Mouse (Mus musculus): ENCODE data around the gene Msh5.

The Msh5 gene

DNA sequence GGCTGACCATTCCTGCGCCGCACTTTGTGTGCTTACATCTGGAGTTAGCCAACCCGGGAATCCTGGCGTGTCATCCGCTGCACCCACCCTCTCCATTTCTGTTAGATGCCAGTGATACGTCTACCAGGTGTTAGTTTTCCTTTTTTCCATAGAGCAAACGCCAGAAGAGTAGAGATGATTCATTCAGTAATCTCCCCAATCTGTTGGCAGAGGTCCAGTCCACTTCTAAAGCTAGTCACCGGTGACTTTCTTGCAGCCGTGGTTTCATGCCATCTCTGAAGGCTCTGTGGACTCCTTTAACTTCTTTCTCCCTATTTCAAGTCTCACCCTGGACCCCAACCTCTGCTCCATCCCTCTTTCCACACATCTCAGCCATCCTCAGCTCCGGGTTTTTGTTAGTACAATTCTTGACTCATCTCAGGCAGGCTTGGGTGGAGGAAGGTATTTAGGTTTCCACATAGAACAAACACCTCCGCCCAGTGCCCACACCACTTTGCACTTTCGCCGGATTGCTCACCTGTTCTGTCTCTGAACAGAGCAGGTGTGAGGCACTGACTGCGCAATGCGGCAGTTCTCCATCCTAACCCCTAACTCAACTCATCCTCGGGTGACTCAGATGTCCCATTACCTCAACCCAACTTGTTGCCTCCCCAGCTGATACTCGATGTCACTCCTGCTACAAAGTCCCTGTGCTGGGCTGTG, 21.8 kb upstream of the Msh5 start:
- DNase-seq = no peak

DNA sequence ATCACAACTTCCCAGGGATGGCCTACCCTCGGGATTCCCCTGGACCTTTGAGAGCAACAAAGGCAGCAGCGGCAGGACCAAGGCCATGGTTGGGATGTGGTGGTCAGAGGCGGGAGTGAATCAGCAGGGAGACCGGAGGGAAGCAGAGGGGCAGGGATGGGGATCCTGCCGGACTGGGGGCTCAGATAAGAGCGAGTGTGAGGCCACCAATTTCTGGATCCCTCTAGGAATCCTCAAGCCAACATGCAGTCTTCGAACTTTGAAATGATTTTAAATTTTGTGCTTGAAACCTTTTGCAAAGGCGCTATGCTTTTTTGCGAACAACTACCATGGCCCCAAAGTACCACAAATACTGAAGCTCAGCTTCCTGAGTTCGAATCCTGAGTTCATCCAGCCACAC, 19.5 kb upstream of the Msh5 start, which contains the start of gene Mpig6b:
TSS of gene Mpig6b (minus strand) at position 101 of the 400 bp plus-strand sequence.
- no peak for DNase-seq

GRCm38 (mm10) chr17:35064951-35065947, 18.7 kb upstream of the Msh5 start, which contains the start of gene Ly6g6c:
Gene Ly6g6c, plus strand, starts transcription at chr17:35065388.
- DNase-seq = peak; percentile 77 to 87

DNA sequence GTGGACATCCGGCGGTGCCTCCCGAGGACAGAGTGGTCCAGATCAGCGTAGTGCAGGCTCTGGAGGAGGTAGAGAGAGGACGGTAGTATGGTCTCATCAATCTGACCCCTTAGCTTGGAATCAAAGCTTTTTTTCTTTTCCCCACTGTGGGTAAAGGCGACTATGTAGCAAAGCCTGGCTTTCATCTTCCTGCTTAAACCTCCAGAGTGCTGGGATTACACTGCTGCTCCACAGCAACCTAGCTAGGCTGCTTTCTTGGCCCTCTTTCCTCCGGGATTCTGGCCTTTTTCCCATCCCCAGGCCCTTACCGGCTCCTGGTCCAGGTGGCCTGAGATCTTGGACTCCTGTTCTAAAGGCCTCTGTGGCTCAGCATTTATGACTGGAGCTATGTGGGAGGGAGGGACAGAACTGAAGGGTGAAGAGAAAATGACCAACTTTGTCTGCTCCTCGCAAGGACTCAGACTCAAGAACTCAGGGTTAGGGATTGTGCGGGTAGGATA, 17.9 kb upstream of the Msh5 start:
- DNase-seq = peak in 1 of 2 experiments; percentile 38

GRCm38 (mm10) chr17:35063466-35063865, 16.9 kb upstream of the Msh5 start:
- no peak for DNase-seq

GRCm38 (mm10) chr17:35061299-35061698, 14.8 kb upstream of the Msh5 start:
- DNase-seq = no peak

DNA sequence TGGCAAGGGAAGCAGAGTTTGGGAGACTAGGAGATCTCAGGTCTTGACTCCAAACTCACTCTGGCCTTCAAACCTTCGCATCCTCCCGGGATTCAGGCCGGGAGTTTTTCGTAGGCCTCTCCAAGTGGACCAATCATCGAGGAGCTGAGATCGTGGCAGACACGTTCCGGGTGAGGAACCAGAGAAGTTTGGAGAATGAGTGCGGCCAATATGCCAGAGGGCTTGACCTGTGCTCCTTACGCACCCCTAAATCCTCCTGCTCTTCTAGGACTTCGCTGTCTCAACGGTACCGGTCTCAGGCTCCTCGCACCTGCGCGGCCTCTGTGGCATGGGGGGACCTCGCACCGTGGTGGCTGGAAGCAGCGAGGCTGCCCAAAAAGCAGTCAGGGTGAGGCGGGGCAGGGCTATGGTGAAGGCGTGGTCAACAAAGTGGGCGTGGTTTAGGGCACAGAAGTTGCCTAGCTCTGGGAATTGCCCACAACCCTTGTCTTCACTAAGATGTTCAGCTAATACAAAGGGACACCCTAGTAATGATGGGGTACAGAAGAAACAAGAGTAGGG, 14.3 kb upstream of the Msh5 start:
- DNase-seq = peak; percentile 64 to 74

DNA sequence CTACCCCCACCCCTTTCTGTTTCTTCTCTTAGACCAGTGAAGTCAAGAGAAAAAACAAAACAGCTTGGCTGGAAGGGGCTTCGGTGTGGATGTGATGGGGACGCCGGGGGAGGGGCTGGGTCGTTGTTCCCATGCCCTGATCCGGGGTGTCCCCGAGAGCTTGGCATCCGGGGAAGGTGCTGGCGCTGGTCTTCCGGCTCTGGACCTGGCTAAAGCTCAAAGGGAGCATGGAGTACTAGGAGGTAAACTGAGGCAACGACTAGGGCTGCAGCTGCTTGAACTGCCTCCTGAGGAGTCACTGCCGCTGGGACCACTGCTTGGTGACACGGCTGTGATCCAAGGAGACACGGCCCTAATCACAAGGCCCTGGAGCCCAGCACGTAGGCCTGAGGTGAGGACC, 13.5 kb upstream of the Msh5 start:
- peak in 1 of 2 experiments; percentile 17 for DNase-seq

DNA sequence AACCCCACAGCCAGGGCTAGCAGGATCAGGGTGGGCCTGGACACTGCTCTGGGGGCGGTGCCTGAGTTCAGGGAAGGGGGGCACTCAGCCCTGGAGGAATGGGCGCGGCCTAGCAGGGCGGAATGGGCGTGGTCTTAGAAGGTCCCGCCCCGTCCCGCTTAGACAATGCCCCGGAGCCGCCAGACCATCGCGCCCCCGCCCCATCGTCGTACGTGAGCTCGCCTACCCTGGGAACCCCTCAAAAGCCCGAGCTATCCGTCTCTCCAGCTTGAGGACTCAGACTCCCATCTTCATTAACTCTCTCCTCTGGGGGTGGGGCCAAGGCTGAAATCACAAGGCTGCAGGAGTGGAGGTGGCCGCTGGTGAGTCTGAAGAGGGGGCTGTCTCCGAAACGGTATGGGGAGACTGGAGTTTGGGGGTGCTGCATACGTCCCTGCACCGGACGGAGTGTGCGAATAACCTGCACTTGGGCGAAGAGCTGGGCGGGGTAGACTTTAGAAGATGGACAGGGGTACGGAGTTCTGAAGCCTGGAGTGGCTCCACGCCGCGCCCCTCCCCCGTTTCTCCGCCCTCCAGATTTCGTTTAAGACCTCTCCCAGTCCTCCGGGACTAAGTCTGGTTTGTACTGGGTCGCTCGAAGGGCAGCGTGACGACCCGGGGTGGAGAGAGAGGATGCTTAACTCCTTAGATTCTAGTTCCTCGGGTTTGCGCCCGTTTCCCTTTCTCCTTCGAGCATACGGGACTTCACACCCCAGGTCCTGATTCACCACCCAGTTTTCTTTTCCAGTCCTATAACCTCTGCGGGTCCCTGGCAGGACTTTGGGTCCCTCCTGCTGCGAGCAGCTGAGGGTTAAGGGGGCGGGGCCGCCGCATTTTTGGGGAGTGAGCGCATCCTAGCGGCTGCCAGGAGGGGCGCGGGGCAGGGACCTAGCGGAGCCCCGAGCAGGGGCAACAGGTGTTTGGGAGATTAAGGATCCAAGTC, 12.7 kb upstream of the Msh5 start, which contains the start of gene Ddah2:
TSS of gene Ddah2 (plus strand) at position 125 of the 982 bp plus-strand sequence.
- peak; percentile 97 to 98 for DNase-seq

GRCm38 (mm10) chr17:35058316-35058715, 11.8 kb upstream of the Msh5 start:
- DNase-seq = no peak

- no peak for DNase-seq
These were observed 10.5 kb upstream of the Msh5 start for GRCm38 (mm10) chr17:35057090-35057489.

DNA sequence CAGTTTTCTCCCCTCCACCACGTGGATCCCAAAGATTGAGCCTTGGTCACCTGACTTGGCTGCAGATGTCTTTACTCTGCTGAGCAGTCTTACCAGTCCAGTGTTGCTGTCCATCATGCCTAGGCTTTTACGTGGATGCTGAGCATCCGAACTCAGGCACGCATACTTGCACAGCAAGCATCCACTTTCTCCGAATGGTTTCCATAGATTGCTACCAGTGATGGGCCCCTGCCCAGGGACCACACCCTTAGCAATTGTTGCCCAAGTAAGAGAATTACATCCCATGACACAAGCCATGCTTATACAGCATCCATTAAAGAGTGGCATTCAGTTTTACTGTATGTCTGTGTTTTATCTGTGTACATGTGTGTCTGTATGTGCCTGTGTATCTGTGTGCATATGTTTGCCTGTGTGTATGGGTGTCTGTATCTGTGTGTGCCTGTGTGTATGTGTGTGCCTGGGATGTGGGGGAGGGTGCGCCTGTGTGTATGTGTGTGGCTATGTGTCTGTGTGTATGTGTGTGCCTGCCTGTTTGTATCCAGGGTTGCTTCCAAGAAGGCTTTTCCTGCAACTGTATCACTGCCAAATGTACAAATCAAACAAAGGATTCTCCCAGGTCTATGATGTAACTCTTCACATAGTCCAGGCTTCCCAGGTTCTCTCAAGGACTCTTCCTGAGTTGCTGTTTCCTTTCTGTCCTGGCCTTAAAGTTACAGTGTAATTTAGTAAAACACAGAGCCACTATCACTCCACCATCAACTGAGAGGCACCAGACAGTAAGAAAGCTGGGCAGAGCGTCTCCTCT, 9.3 kb upstream of the Msh5 start:
- DNase-seq = no peak

DNA sequence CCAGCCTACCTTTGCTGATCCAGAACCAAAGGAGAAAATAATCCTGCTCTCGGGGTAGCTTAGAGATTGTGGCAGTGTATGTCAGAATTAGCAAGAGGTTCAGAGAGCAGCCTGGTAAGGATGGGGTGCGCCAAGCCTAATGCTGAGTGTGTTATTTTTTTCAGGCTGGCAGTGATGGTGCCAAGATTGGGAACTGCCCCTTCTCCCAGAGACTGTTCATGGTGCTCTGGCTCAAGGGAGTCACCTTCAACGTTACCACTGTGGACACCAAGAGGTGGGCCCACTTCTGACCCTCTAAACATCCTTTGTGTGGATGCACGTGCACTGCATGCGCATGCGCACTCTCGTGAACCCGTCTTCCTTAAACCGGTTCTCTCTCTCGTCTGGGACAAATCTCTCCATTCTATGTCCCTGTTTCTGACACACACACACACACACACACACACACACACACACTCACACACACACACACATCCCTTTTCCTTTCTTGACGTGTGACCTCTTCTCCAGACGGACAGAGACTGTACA, 5.8 kb upstream of the Msh5 start:
- no peak for DNase-seq

- peak; percentile 78 to 87 for DNase-seq
These were observed 4.9 kb upstream of the Msh5 start for GRCm38 (mm10) chr17:35051156-35052086.

DNA sequence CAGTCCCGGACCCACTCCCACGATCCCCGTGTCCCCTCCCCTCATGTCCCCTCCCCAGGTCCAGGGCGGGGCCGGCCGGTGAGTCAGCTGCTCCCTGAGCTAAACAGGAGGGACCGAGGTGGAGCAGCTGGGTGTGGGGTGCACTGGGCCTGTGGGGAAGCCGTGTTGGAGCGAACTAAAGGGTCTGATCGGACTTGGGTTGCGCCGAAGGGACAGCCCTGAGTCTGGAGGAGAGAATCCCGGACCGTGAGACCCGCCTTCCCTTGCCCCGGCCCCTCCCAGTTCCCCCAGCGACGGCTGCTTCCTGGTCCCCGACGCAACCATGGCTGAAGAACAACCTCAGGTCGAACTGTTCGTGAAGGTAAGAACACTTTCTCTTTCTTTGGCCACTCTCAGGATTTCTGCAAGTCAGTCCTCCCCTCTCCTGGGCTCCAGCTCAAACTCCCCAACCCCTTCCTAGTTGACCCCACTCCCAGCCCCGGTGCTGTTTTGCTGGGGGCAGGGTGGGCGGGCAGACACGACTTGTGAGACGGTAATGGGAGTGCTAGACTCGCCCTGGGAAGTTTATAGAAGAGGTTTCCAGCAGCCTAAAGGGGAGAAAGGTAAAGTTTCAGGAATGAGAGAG, 3.7 kb upstream of the Msh5 start:
- DNase-seq = peak; percentile 83 to 90

GRCm38 (mm10) chr17:35049561-35050016, 3.0 kb upstream of the Msh5 start, which contains the start of gene Clic1:
Gene Clic1, plus strand, starts transcription at chr17:35049966.
- DNase-seq = peak; percentile 78 to 86

GRCm38 (mm10) chr17:35048932-35049440, 2.4 kb upstream of the Msh5 start:
- DNase-seq = no peak
